ENCODE assay signal across 8 mouse cellular contexts in genomic region chr5:75871120-75871519, GRCm38 (mm10).
DNase-seq lines count a peak whose midpoint lies in the region; ATAC-seq and TF ChIP-seq lines count a peak whose summit lies in the region.

No protein-coding gene starts in this region.

- TF ChIP-seq CTCF in testis, adult 2 months (IDR thresholded peaks at IDR 0.05; ENCODE audit: control insufficient read depth, insufficient read depth, insufficient replicate concordance, low read depth, low read length): peak; percentile 59

- peak; percentile 79 for DNase-seq in hindbrain, embryonic 10.5 days (ENCODE audit: low spot score)
- DNase-seq in adrenal gland, adult 18-20 months (ENCODE audit: low spot score in 2 of 2): peak; percentile 64 to 70
- DNase-seq in embryo, embryonic 11.5 days (ENCODE audit: low read depth, low spot score): peak; percentile 59
- peak; percentile 79 to 91 for DNase-seq in heart, postnatal 14 days
- DNase-seq in left cerebral cortex, adult 18-20 months (ENCODE audit: low spot score in 2 of 2): peak; percentile 62 to 69

- TF ChIP-seq POLR2A in testis, adult 2 months (IDR thresholded peaks at IDR 0.05; ENCODE audit: control insufficient read depth, low read depth, low read length): no peak

- no peak overlapping the region for H3K27ac ChIP-seq in hindbrain, embryonic 10.5 days
- no peak overlapping the region for H3K27ac ChIP-seq in hindbrain, embryonic 16.5 days (ENCODE audit: low read depth, low read length)
- H3K27ac ChIP-seq in testis, adult 2 months (ENCODE audit: control insufficient read depth, insufficient read depth, low read depth, low read length): no peak overlapping the region

- H3K4me2 ChIP-seq in hindbrain, embryonic 16.5 days (ENCODE audit: low read length): no peak overlapping the region

- H3K9me3 ChIP-seq in hindbrain, embryonic 10.5 days: peaks cover 5% of the 10 kb centered on the region; the same call in 1 of the 2 replicates
- H3K9me3 ChIP-seq in hindbrain, embryonic 16.5 days (ENCODE audit: control insufficient read depth, low read length): no peaks in the 10 kb centered on the region

- no peaks in the 10 kb centered on the region for H3K36me3 ChIP-seq in hindbrain, embryonic 10.5 days
- no peaks in the 10 kb centered on the region for H3K36me3 ChIP-seq in hindbrain, embryonic 16.5 days (ENCODE audit: control insufficient read depth, insufficient read depth, low read length)
- no peaks in the 10 kb centered on the region for H3K36me3 ChIP-seq in testis, adult 2 months (ENCODE audit: control insufficient read depth, insufficient read depth, low read length)

- intact Hi-C loops in heart, postnatal 14 days (cut with DNase I): loop anchor here (1.0 to 2.0 kb wide), 2 partner anchors 248 to 542 kb away; no protein-coding TSS in a partner anchor

- ATAC-seq in hindbrain, embryonic 16.5 days: no peak
- ATAC-seq in megakaryocyte-erythroid progenitor cell, adult 5-6 weeks (replicated peaks; ENCODE audit: low FRiP score, low TSS enrichment, poor library complexity, severe bottlenecking): peak; percentile 75

- no peak overlapping the region for H3K4me3 ChIP-seq in hindbrain, embryonic 10.5 days
- no peak overlapping the region for H3K4me3 ChIP-seq in hindbrain, embryonic 16.5 days (ENCODE audit: low read length)
- H3K4me3 ChIP-seq in testis, adult 2 months (ENCODE audit: control insufficient read depth, low read depth, low read length): peak overlapping the region; percentile 60

- 30% methylated on average over 8 of the region's 8 CpGs for WGBS in hindbrain, embryonic 10.5 days
- WGBS in hindbrain, embryonic 16.5 days: 23% methylated on average over 8 of the region's 8 CpGs

- no peak overlapping the region for H3K9ac ChIP-seq in hindbrain, embryonic 16.5 days (ENCODE audit: low read depth, low read length)

- no peaks in the 10 kb centered on the region for H3K27me3 ChIP-seq in hindbrain, embryonic 10.5 days (ENCODE audit: insufficient read depth, poor library complexity, severe bottlenecking)
- H3K27me3 ChIP-seq in hindbrain, embryonic 16.5 days (replicated peaks; ENCODE audit: control insufficient read depth, insufficient read depth, low read length): no peaks in the 10 kb centered on the region
- no peaks in the 10 kb centered on the region for H3K27me3 ChIP-seq in testis, adult 2 months (ENCODE audit: control insufficient read depth, insufficient read depth, low read length)

- peaks cover 7% of the 10 kb centered on the region; the same call in 1 of the 2 replicates for H3K4me1 ChIP-seq in hindbrain, embryonic 10.5 days (replicated peaks)
- H3K4me1 ChIP-seq in hindbrain, embryonic 16.5 days (ENCODE audit: control insufficient read depth, insufficient read depth, low read depth, low read length): no peaks in the 10 kb centered on the region
- H3K4me1 ChIP-seq in testis, adult 2 months (ENCODE audit: control insufficient read depth, insufficient read depth, low read length): no peaks in the 10 kb centered on the region
